Mouse (Mus musculus): Measurements from ENCODE around the gene Selenop.

- no peak for TF ChIP-seq MYOG (IDR thresholded peaks at IDR 0.05; ENCODE audit: control insufficient read depth, extremely low read depth, insufficient read length)
- TF ChIP-seq MYOD1 (IDR thresholded peaks at IDR 0.05; ENCODE audit: control insufficient read depth, insufficient read length, low read depth): no peak
- TF ChIP-seq CTCF (IDR thresholded peaks at IDR 0.05; ENCODE audit: control insufficient read depth, insufficient read depth, insufficient read length): no peak
- no peak for TF ChIP-seq USF1 (IDR thresholded peaks at IDR 0.05; ENCODE audit: low read depth)
- no peak for TF ChIP-seq MAX (IDR thresholded peaks at IDR 0.05)
- no peak for TF ChIP-seq CEBPB (IDR thresholded peaks at IDR 0.05; ENCODE audit: low read depth)
- no peak for TF ChIP-seq FOSL1 (IDR thresholded peaks at IDR 0.05; ENCODE audit: insufficient read depth, low read length, poor library complexity, severe bottlenecking)
These were observed 41.5 kb downstream of the Selenop start for GRCm38 (mm10) chr15:3309856-3310255.
